Mouse (Mus musculus): Measurements from ENCODE around the gene Agrp. TPM values are rescaled to one million over a fixed set of nuclear protein-coding genes. Genes with fewer than 3 reads are reported as not detected.

Agrp gene
- total RNA-seq, 2 experiments from 2014 or later: 0.56 TPM; not detected in 1

DNA sequence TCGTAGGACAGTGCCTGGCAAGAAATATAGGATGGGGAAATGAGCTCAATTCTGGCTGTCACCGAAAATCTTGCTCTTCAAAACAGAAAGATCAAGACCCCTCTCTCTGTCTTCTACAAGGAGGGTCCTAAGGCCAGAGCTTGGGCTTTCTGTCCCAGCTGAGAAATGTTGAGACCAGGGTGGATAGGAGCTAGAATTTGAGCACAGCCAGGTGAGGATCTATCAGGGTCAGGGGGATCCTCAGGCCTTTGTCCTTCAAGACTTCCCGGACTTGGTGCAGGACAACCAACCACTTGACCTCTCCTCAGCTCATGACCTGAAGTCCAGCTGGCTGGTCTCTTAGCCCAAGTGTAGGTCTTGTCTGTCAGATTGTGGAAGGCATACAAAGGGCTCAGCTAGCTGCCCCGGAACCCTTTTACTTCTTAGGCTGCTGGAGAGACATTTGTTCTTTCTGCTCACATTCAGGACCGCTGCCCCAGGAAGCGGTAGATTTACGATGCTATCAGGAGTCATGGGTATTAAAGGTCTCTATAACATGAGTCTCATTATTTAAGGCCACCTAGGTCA is 13.4 kb downstream of the Agrp start:
- intact Hi-C loops (cut with DNase I): no loop called here
- DNase-seq: no peak

DNA sequence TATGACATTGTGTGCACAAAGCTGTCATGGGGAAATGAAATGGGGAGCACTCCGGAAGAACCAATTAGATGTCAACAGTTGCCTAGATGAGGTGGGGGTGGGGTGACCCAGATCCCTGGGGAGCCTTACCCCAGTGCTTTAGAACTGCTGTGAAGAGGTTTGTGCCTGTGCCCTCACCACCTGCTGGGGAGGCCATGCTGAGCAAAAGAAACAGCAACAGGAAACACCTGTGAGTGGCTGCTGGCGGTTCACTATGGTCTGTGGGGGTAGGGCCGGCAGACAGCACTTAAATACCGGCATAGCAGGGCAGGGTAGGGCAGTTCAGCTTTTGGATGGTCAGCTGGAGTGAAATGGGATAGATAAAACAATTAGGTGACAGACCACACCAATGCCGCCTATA is 14.1 kb downstream of the Agrp start:
- no peak for DNase-seq
- intact Hi-C loops (cut with DNase I): no loop called here

- DNase-seq: peak; percentile 93
- intact Hi-C loops (cut with DNase I): loop anchor here (1.0 kb wide), 1 partner anchor 63 kb away; no protein-coding TSS in a partner anchor
Observed at GRCm38 (mm10) chr8:105622421-105622920, 14.7 kb downstream of the Agrp start.

GRCm38 (mm10) chr8:105621841-105622240 is 15.4 kb downstream of the Agrp start:
- intact Hi-C loops (cut with DNase I): loop anchor here (1.0 kb wide), 1 partner anchor 63 kb away; no protein-coding TSS in a partner anchor
- no peak for DNase-seq

DNA sequence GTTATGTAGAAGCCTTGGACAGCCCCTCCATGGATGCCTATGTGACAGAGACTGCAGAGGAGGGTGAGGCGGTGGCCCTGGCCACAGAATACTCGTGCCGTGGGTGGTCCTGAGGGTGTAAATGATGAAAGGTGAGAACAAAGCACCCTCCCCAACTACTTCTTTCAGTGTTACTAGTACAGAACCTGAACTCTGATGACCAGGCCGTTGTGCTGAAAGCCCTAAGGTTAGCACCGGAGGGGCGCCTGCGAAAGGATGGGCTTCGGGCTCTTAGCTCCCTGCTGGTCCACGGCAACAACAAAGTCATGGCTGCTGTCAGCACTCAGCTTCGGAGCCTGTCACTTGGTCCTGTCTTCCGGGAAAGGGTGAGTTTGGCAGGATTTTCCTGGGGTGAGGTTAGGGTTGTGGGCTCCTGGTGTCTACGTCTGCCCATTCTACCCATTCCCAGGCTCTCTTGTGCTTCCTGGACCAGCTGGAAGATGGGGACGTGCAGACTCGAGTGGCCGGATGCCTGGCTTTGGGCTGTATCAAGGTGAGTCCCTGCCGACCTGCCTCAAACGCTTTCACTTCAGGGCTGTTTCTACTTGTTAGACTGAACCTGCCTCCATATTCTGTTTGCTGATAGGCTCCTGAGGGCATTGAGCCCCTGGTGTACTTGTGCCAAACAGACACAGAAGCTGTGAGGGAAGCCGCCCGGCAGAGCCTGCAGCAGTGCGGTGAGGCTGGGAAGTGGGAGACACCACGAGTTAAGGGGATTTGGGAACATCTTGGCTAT is 16.1 kb downstream of the Agrp start:
- intact Hi-C loops (cut with DNase I): no loop called here
- no peak for DNase-seq

DNA sequence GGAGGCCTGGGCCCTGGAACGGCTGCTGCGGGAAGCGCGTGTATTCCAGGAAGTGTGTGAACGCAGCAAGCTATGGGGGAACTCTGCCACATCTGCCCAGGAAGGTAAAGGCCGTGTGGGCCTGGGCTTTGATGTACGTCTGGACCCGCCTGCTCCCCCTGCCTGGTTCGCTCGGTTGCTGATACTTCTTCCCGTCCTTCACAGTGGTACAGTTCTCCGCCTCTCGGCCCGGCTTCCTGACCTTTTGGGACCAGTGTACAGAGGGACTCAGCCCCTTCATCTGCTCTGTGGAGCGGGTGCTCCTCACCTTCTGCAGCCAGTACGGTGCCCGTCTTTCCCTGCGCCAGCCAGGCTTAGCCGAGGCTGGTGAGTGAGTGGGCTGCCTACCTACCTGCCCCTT is 17.0 kb downstream of the Agrp start:
- no peak for DNase-seq
- intact Hi-C loops (cut with DNase I): no loop called here

- intact Hi-C loops (cut with DNase I): no loop called here
Observed at GRCm38 (mm10) chr8:105618892-105619591, 18.2 kb downstream of the Agrp start.

DNA sequence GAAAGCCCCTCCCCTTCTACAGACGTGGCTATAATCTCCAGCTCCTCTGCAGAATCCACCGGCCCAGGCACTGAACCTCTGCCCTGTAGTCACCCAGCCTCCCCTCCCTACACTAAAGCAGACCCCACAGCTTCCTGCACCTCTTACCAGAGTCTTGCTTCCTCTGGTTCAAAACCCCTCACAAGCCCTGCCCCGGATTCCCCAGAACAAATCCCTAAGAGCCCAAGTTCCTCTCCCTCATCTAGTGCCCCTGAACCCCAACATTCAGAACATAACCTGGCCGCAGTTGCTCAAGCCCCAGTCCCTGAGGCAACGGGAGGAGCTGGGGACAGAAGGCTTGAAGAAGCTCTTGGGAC is 18.9 kb downstream of the Agrp start:
- intact Hi-C loops (cut with DNase I): no loop called here
- no peak for DNase-seq

More at GRCm38 (mm10) chr8:105618892-105619591, 18.2 kb downstream of the Agrp start:
- DNase-seq: no peak

- intact Hi-C loops (cut with DNase I): no loop called here
Observed at GRCm38 (mm10) chr8:105617451-105618278, 19.5 kb downstream of the Agrp start.

GRCm38 (mm10) chr8:105615942-105616341 is 21.3 kb downstream of the Agrp start:
- DNase-seq: no peak

More at GRCm38 (mm10) chr8:105617451-105618278, 19.5 kb downstream of the Agrp start:
- no peak for DNase-seq

DNA sequence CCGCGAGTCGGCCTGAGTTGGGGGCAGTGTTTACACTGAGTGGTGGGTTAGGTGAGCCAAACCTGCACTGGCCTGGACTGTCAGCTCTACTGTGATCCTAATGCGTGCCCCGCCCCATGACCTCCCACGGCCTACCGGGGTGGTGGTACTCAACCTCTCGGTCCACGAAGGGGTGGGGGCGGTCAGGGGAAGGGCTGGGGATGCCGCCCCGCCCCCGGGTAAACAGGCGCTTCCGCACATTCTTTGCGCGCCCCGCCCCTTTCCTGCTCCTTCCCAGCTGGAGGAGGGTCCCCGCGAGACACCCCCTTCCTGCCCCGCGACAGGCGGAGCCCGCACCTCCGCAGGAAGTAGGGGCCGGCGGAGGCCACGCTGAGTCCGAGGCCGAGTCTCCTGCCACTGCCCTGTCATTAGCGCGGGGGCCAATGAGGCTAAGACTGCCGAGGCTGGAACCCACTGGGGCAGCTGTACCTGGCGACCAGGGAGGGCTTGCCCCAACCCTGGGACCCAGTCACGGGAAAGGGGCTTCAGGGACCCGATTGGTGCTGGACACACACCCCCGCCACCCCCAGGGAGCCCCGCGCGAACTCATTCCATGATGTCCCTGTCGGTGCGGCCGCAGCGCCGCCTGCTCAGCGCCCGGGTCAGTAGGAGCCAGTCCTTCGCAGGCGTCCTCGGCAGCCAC is 23.2 kb downstream of the Agrp start:
- peak; percentile 51 to 71 for DNase-seq
- intact Hi-C loops (cut with DNase I): no loop called here

More at GRCm38 (mm10) chr8:105615942-105616341, 21.3 kb downstream of the Agrp start:
- intact Hi-C loops (cut with DNase I): no loop called here

DNA sequence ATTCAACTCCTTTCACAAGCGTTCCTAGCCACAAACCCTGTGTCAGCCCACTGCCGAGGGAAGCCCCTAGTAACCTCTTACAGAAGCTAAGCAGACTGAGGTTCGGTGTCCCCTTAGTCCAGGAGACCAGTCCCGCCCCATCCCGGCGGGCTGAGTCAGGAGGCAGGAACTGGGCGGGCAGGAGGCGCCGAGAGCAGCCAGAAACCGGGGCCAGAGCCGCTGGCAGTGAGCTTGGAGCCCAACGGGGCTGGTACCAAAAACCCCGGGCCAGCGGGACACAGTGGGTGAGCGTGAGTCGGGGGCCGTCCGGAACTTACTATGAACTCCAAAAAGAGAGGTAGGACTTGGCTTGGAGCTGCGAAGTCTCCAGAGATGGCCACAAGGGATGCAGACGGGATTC is 24.2 kb downstream of the Agrp start:
- intact Hi-C loops (cut with DNase I): no loop called here

GRCm38 (mm10) chr8:105611836-105612235 is 25.4 kb downstream of the Agrp start:
- intact Hi-C loops (cut with DNase I): no loop called here
- DNase-seq: peak in 1 of 2 experiments; percentile 35

More for the DNA sequence above, 24.2 kb downstream of the Agrp start:
- peak; percentile 51 to 62 for DNase-seq

DNA sequence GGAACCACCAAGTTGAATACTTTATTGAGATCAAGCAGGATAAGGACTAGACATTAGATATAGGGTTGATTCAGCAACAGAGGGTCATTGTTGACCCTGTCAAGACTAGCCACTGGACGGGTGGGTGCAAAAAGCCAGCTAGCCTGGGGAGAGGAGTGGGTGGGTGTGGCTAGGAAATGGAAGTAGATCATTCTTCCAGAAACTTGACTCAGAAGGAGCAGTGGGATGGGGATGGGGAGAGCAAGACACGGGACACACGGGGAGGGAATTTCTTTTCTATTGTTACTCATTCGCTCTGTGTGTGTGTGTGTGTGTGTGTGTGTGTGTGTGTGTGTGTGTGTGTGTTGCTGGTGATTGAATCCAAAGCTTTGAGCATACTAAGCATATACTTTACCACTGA is 27.4 kb downstream of the Agrp start:
- DNase-seq: no peak
- intact Hi-C loops (cut with DNase I): loop anchor here (5.0 kb wide), 1 partner anchor 42 kb away; the partner anchor contains the start of gene Atp6v0d1

- intact Hi-C loops (cut with DNase I): loop anchor here (5.0 kb wide), 1 partner anchor 42 kb away; the partner anchor contains the start of gene Atp6v0d1
- no peak for DNase-seq
Observed at GRCm38 (mm10) chr8:105609355-105609754, 27.8 kb downstream of the Agrp start.

GRCm38 (mm10) chr8:105607684-105608083 is 29.5 kb downstream of the Agrp start:
- intact Hi-C loops (cut with DNase I): loop anchor here (5.0 kb wide), 1 partner anchor 40 kb away; the partner anchor contains the start of gene Atp6v0d1
- DNase-seq: no peak

DNA sequence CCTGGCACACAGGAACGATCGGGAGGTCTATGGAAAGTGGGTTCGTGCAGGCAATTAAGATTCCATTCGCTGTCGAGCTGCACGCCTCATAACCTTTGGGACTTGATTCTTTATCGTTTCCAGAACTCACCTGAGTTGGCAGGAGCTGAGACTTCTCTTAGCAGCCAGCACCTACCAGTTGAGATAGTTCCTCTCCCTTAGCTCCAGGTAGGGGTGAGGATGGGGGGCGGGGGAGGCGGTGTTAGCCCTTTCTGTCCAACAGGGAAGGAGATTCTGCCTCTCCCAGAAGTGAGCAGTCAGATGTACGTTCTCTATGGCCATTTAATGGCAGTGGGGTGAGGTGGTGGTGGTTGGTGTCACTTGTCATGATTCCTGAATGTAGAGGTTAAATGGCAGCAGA is 30.1 kb downstream of the Agrp start:
- intact Hi-C loops (cut with DNase I): loop anchor here (5.0 kb wide), 1 partner anchor 40 kb away; the partner anchor contains the start of gene Atp6v0d1
- DNase-seq: no peak

GRCm38 (mm10) chr8:105606189-105607023 is 30.8 kb downstream of the Agrp start:
- intact Hi-C loops (cut with DNase I): loop anchor here (5.0 kb wide), 1 partner anchor 39 kb away; the partner anchor contains the start of gene Atp6v0d1
- DNase-seq: peak; percentile 76 to 82
